Mouse (Mus musculus) adrenal gland, postnatal 4 days (tissue): ENCODE results near the gene Mcfd2. TPM values are rescaled to one million over a fixed set of nuclear protein-coding genes. Genes with fewer than 3 reads are reported as not detected.

Source experiments
- DNase-seq, 2 experiments: peaks; one replicate each; pipeline ENCODE4 v3.0.0; 2021 to 2022; ENCODE audit warnings: low spot score in 2 of 2, mixed read lengths in 2 of 2
- total RNA-seq, 2 experiments: library from RNA; stranded (reverse); gene quantifications; 2 replicates each; pipeline ENCODE4 v1.2.3; 2021

Mcfd2 gene
- total RNA-seq, 2 experiments from 2014 or later = 159 to 176 TPM

DNA sequence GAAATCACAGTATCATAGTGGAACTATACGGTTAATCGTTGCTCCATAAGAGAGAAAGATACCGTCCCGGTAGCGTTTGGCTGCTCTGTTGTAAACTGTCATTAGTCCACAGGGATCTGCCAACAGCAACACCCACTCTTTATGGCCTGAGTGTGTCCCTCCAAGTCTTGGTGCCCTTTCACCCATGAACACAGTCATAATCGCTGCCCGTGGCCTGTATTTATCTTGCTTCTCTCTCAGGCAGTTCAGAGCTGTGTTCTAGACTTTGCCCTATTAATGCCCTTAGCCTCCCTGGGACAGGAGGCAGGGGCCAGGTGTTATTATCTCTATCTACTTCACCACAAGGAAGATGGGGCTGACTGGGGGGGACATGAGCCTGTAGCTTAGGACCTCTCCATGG, 25.3 kb upstream of the Mcfd2 start:
- DNase-seq = no peak

DNA sequence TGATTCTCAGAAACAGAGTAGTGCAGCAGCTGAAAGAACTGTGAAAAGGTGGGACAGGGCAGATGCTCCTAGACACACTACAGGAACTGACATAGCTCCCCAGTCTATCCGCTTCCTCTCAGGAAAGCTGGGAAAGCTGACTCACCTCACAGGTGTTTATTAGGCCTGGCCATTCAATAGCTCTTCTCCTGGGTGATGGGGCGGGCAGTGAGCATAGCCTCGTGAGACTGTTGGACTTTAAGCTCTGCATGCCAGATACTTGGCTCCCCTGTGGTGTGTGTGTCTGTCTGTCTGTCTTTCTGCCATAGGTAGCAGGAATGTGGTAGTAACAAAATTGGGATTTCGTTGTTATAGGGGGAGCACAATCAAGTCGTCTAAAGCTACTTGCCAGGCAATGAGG, 23.6 kb upstream of the Mcfd2 start:
- DNase-seq = no peak

GRCm38 (mm10) chr17:87288131-87288530, 22.4 kb upstream of the Mcfd2 start:
- no peak for DNase-seq

- no peak for DNase-seq
These were observed 21.6 kb upstream of the Mcfd2 start for GRCm38 (mm10) chr17:87287197-87287777.

DNA sequence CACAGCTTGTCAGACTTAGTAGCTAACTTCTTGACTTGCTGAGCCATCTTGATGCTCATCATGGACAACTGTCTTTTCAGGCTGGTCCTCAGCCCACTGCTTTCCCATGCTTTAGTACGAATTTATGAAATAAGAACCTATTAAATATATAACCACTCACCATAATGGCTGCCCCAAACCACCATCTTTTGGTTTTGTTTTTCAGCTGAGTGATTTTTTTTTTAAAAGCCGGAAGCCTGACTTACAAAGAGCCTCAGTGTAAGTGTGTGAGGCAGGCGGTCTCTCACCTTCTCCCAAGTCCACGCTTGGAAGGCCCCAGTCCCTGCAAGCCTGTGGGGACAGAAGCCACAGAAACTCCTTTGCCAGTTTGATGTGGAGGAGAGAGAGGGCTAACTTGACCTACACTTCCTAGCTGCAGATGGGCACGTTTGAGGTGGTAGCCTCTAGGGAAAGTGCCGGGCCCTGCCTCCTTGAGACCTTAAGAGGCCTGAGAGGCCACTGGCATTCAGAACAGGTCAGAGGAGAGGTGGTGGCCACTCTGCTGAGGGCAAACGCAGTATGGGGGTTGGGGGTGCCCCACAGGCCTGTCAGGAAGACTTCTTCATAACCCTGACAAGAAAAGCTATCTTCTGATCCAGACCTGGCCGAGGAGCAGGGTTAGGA, 20.9 kb upstream of the Mcfd2 start:
- no peak for DNase-seq

- DNase-seq = no peak
These were observed 20.2 kb upstream of the Mcfd2 start for GRCm38 (mm10) chr17:87285731-87286465.

GRCm38 (mm10) chr17:87284482-87285040, 18.8 kb upstream of the Mcfd2 start:
- no peak for DNase-seq

GRCm38 (mm10) chr17:87283755-87284481, 18.2 kb upstream of the Mcfd2 start:
- no peak for DNase-seq

GRCm38 (mm10) chr17:87283055-87283754, 17.5 kb upstream of the Mcfd2 start:
- DNase-seq = peak; percentile 34 to 44

DNA sequence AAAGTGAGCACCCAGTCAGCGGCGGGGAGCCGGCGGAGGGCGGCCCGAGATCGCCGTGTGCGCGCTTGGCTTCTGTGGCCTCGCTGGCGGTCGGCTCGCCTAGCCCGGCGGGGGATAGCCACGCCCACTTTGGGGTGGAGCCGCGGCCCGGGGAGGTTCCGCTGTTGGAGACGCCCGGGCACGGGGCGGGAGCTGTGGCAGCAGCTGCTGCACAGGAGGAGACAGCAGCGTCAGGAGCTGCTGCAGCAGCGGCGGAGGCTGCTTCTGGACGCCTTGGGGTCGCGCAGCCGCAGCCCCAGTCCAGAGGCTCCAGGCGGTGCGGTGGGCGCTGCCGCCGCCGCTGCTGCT, 16.9 kb upstream of the Mcfd2 start, which contains the start of gene Ttc7:
Gene Ttc7 (plus strand): TSS at position 181 of the 348 bp plus-strand sequence.
- peak; percentile 97 for DNase-seq

DNA sequence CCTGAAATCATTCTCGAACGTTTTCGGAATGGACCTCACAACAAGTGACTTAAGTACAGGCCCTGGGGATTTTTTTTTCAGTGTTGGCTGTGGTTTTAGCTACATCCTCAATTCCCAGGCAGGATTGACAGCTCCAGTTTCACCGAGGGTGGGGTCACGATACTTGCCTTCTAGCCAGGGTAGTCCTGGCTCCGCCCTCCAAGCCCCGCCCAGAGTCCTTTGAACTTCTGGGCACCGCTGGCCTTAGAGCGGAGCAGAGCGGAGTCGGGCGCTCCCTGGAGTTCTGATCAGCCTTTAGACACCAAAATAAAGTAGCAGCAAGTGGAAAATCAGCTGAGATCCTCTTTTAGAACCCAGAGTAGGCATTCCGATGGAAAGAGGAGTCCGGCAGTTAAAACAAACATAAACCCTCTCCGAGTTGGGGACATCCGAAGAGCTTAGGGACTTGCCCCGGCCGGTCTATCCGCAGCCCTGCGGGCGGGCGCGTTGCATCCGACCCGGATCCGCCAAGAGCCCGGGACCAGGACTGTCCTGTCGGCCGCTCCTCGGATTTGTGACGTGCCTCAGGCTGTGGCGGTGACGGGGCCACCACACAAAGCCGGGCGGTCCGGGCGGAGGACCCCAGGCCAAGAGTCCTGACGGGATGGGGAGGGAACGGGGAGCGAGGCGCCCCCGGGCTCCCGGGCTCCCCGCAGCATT, 16.4 kb upstream of the Mcfd2 start:
- peak; percentile 68 to 84 for DNase-seq

DNA sequence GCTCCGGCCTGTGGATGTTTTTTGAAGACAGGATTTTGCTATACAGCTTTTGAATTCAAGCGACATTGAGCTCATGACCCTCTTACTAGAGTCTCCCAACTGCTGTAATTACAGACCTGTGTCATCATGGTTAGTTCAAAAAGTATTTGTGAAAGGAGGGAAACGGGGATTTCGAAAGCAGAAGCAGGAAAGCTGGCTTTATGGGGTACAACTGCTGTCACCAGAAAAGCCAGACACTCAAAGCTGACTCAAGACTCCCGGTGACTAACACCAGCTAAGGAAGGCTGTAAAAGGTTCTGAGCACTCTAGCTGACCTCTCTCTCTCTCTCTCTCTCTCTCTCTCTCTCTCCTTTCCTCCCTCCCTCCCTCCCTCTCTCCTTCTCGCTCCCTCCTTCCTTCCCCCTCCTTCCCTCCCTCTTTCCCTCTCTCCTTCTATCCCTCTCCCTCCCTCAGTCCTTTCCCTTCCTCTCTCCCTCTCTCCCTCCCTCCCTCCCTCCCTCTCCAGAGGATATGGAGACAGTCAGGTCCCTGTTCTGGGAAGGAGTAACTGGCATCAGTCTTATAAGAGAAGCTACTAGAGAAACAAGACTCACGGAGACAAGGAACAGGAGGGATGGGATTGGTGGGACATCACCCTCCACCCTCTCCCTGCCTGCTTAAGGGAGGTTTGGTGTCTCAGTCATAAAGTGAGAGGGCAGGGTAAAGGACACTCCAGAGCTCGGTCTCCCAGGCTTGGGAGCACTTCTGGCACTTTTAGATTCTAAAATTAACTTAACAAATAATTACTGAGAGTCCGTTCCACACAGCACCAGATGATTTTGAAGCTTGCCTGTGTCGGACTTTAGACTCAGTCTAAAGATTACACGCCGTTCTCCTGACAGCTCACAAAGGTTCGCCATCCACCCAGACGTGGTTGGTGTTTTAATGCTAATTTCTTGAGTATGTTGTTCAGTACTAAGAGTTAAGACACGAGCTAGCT, 9.9 kb upstream of the Mcfd2 start:
- DNase-seq = no peak

DNA sequence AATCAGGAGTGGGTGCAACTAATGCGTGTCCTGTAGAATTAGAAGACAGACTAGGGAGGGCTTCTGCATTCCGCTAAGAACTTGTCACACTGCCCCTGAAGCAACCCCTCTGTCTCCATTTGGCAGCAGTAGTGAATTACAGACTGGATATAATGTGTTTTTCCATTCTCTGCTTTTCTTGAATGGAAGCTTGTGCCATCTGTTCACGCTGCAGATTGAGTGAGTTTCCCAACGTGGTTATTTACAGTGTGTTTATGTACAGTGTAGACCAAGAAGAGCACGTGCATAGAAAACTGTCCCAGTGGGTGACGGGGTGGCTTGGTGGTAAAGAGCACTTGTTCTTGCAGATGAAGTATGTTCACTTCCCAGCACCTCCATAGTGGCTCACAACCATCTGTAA, 3.7 kb upstream of the Mcfd2 start:
- DNase-seq = no peak

- no peak for DNase-seq
These were observed 576 bp downstream of the Mcfd2 start for GRCm38 (mm10) chr17:87264927-87265791.

- DNase-seq = no peak
These were observed 1.5 kb downstream of the Mcfd2 start for GRCm38 (mm10) chr17:87264054-87264830.

DNA sequence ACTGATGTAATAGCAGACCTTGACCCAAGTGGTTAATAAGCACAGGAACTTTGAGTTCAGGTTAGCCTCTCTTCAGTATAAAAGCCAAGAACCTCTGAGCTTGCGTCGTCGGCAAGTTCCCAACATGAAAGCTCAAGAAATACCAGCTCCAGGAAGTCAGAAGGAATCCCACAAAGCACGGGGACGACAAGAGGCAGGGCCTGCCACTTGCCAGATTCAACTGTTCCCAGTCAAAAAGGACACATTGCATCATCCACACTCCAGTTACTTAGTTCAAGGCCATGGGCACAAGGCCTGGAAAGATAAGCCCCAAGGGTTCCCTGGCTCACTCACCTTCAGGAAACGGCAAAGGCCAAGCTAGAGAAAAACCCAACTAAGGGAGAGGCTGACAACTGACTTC, 2.3 kb downstream of the Mcfd2 start:
- no peak for DNase-seq

GRCm38 (mm10) chr17:87255672-87256071, 10.1 kb downstream of the Mcfd2 start:
- no peak for DNase-seq
